Mouse (Mus musculus) embryonic facial prominence, embryonic 11.5 days (tissue): Measurements from ENCODE around the gene Olfr1245. TPM values are rescaled to one million over a fixed set of nuclear protein-coding genes. Genes with fewer than 3 reads are reported as not detected.

ENCODE experiments used
- polyA plus RNA-seq: library from polyadenylated mRNA; unstranded; fragments of >200 nt; fragmentation: Nextera tagmentation; extraction: Ambion mirVana; gene quantifications from 2 replicates; pipeline ENCODE4 v1.2.1, GENCODE M21; 2014

The Olfr1245 gene
- polyA plus RNA-seq, 1 experiment from 2014 or later, result not detected

Other genes starting within 250 kb of the Olfr1245 start
- gene Olfr1232, start 248.8 kb downstream of the Olfr1245 start, polyA plus RNA-seq, result not detected in 2 replicates
- not detected in 2 replicates for gene Olfr1233, start 236.0 kb downstream of the Olfr1245 start, polyA plus RNA-seq
- gene Olfr1234, start 213.6 kb downstream of the Olfr1245 start, polyA plus RNA-seq, result not detected in 2 replicates
- gene Olfr1238, start 168.8 kb downstream of the Olfr1245 start, polyA plus RNA-seq, result not detected in 2 replicates
- gene Olfr1239, start 158.0 kb downstream of the Olfr1245 start, polyA plus RNA-seq, result not detected in 2 replicates
- not detected in 2 replicates for gene Olfr1240, start 135.4 kb downstream of the Olfr1245 start, polyA plus RNA-seq
- not detected in 2 replicates for gene Olfr1241, start 91.3 kb downstream of the Olfr1245 start, polyA plus RNA-seq
- not detected in 2 replicates for gene Olfr1242, start 80.1 kb downstream of the Olfr1245 start, polyA plus RNA-seq
- gene Olfr1243, start 47.0 kb downstream of the Olfr1245 start, polyA plus RNA-seq, result not detected in 2 replicates
- not detected in 2 replicates for gene Olfr1246, start 14.7 kb upstream of the Olfr1245 start, polyA plus RNA-seq
- gene Olfr1247, start 35.7 kb upstream of the Olfr1245 start, polyA plus RNA-seq, result not detected in 2 replicates
- gene Olfr1248, start 39.8 kb upstream of the Olfr1245 start, polyA plus RNA-seq, result not detected in 2 replicates
- gene Olfr1249, start 56.5 kb upstream of the Olfr1245 start, polyA plus RNA-seq, result not detected in 2 replicates
- not detected in 2 replicates for gene Olfr1250, start 83.0 kb upstream of the Olfr1245 start, polyA plus RNA-seq
- gene Olfr1251, start 93.5 kb upstream of the Olfr1245 start, polyA plus RNA-seq, result not detected in 2 replicates
- gene Olfr1252, start 146.6 kb upstream of the Olfr1245 start, polyA plus RNA-seq, result not detected in 2 replicates
- not detected in 2 replicates for gene Olfr1253, start 178.6 kb upstream of the Olfr1245 start, polyA plus RNA-seq
- not detected in 2 replicates for gene Olfr1254, start 215.2 kb upstream of the Olfr1245 start, polyA plus RNA-seq
- not detected in 2 replicates for gene Olfr1255, start 233.6 kb upstream of the Olfr1245 start, polyA plus RNA-seq